Mouse (Mus musculus): ENCODE measurements at regions not wholly inside any gene's neighbourhood (a gene's known extent, or its start where the extent isn't known, plus 50 kb on each side); places are given as distances from the start of the nearest gene placed in this dataset.

- Histone ChIP-seq H3K4me1 (ENCODE audit: insufficient read depth, low read length) (no peaks in the 10 kb centered on the region), H3K9ac (replicated peaks; ENCODE audit: low read length, poor library complexity, severe bottlenecking) (no peak overlapping the region), H3K27ac (ENCODE audit: low read depth, low read length) (no peak overlapping the region), H3K4me3 (ENCODE audit: low read depth, low read length) (no peak overlapping the region), H3K4me2 (ENCODE audit: low read depth, low read length, poor library complexity, severe bottlenecking) (no peak overlapping the region), H3K36me3 (ENCODE audit: insufficient read depth, low read length) (no peaks in the 10 kb centered on the region), H3K27me3 (ENCODE audit: insufficient read depth, low read length) (no peaks in the 10 kb centered on the region), H3K9me3 (ENCODE audit: low read length) (no peaks in the 10 kb centered on the region)
- peak; percentile 34; the same call in 1 of the 2 replicates for ATAC-seq (ENCODE audit: low FRiP score)
- TF ChIP-seq CTCF (IDR thresholded peaks at IDR 0.05) = peak; percentile 44
- WGBS = 69% methylated on average over 3 of the region's 3 CpGs
- no peak for DNase-seq (ENCODE audit: low spot score)
Measured at GRCm38 (mm10) chr16:65664787-65665186, 102.3 kb upstream of the Chmp2b start.

- H3K4me2 ChIP-seq (ENCODE audit: low read depth, low read length, poor library complexity, severe bottlenecking) = no peak overlapping the region
- TF ChIP-seq CTCF (IDR thresholded peaks at IDR 0.05) = no peak
- H3K27ac ChIP-seq (ENCODE audit: low read depth, low read length) = no peak overlapping the region
- 90% methylated on average over 2 of the region's 2 CpGs for WGBS
- H3K4me3 ChIP-seq (ENCODE audit: low read depth, low read length) = no peak overlapping the region
- no peaks in the 10 kb centered on the region for H3K4me1 ChIP-seq (ENCODE audit: insufficient read depth, low read length)
- no peak overlapping the region for H3K9ac ChIP-seq (replicated peaks; ENCODE audit: low read length, poor library complexity, severe bottlenecking)
- ATAC-seq (ENCODE audit: low FRiP score) = no peak
- no peak for DNase-seq (ENCODE audit: low spot score)
- no peaks in the 10 kb centered on the region for H3K9me3 ChIP-seq (ENCODE audit: low read length)
- H3K27me3 ChIP-seq (ENCODE audit: insufficient read depth, low read length) = no peaks in the 10 kb centered on the region
- H3K36me3 ChIP-seq (ENCODE audit: insufficient read depth, low read length) = no peaks in the 10 kb centered on the region
Measured at GRCm38 (mm10) chr16:65672116-65672515, 109.6 kb upstream of the Chmp2b start.

- H3K27ac ChIP-seq (ENCODE audit: low read depth, low read length) = no peak overlapping the region
- no peak for TF ChIP-seq CTCF (IDR thresholded peaks at IDR 0.05)
- no peak overlapping the region for H3K4me2 ChIP-seq (ENCODE audit: low read depth, low read length, poor library complexity, severe bottlenecking)
- H3K27me3 ChIP-seq (ENCODE audit: insufficient read depth, low read length) = no peaks in the 10 kb centered on the region
- no peaks in the 10 kb centered on the region for H3K36me3 ChIP-seq (ENCODE audit: insufficient read depth, low read length)
- DNase-seq (ENCODE audit: low spot score) (no peak), ATAC-seq (ENCODE audit: low FRiP score) (no peak)
- H3K4me1 ChIP-seq (ENCODE audit: insufficient read depth, low read length) = no peaks in the 10 kb centered on the region
- no peak overlapping the region for H3K9ac ChIP-seq (replicated peaks; ENCODE audit: low read length, poor library complexity, severe bottlenecking)
- H3K4me3 ChIP-seq (ENCODE audit: low read depth, low read length) = no peak overlapping the region
- H3K9me3 ChIP-seq (ENCODE audit: low read length) = no peaks in the 10 kb centered on the region
- WGBS = 63% methylated on average over 7 of the region's 7 CpGs
Measured at GRCm38 (mm10) chr16:65683089-65683488, 120.6 kb upstream of the Chmp2b start.

GRCm38 (mm10) chr16:65683703-65684320 lies 121.3 kb upstream of the Chmp2b start:
- no peak overlapping the region for H3K4me3 ChIP-seq (ENCODE audit: low read depth, low read length)
- H3K4me2 ChIP-seq (ENCODE audit: low read depth, low read length, poor library complexity, severe bottlenecking) = no peak overlapping the region
- ATAC-seq (ENCODE audit: low FRiP score) (no peak), DNase-seq (ENCODE audit: low spot score) (peak; percentile 9)
- no peak overlapping the region for H3K9ac ChIP-seq (replicated peaks; ENCODE audit: low read length, poor library complexity, severe bottlenecking)
- H3K36me3 ChIP-seq (ENCODE audit: insufficient read depth, low read length) = no peaks in the 10 kb centered on the region
- no peak for TF ChIP-seq CTCF (IDR thresholded peaks at IDR 0.05)
- no peaks in the 10 kb centered on the region for H3K27me3 ChIP-seq (ENCODE audit: insufficient read depth, low read length)
- no peak overlapping the region for H3K27ac ChIP-seq (ENCODE audit: low read depth, low read length)
- no peaks in the 10 kb centered on the region for H3K4me1 ChIP-seq (ENCODE audit: insufficient read depth, low read length)
- no peaks in the 10 kb centered on the region for H3K9me3 ChIP-seq (ENCODE audit: low read length)

DNA sequence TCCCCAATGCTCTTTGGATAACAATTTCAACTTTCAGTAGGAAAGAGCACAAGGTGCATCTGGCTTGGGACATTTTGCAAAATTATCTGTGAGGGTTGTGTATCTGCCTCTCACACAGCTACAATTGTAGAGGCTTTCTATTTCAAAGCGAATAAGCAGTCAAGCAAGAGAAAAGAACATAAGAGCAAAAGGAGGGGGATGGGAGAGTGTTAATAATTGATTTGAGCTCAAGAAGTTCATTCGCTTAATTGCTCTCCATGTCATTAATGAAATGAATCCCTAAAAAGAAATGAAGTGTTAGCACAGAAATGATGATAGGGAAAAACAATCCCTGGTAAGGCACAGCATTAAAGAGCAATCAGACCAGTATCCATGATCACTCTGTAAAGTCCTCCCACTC lies 121.4 kb upstream of the Vgll3 start:
- ATAC-seq (ENCODE audit: low FRiP score) = no peak
- peak; percentile 25 for DNase-seq (ENCODE audit: low spot score)
- Histone ChIP-seq H3K9ac (replicated peaks; ENCODE audit: low read length, poor library complexity, severe bottlenecking) (no peak overlapping the region), H3K4me2 (ENCODE audit: low read depth, low read length, poor library complexity, severe bottlenecking) (no peak overlapping the region), H3K27ac (ENCODE audit: low read depth, low read length) (no peak overlapping the region), H3K4me1 (ENCODE audit: insufficient read depth, low read length) (no peaks in the 10 kb centered on the region), H3K36me3 (ENCODE audit: insufficient read depth, low read length) (no peaks in the 10 kb centered on the region), H3K4me3 (ENCODE audit: low read depth, low read length) (no peak overlapping the region), H3K9me3 (ENCODE audit: low read length) (no peaks in the 10 kb centered on the region), H3K27me3 (ENCODE audit: insufficient read depth, low read length) (no peaks in the 10 kb centered on the region)
- TF ChIP-seq CTCF (IDR thresholded peaks at IDR 0.05) = no peak
- 66% methylated on average over 2 of the region's 2 CpGs for WGBS

DNA sequence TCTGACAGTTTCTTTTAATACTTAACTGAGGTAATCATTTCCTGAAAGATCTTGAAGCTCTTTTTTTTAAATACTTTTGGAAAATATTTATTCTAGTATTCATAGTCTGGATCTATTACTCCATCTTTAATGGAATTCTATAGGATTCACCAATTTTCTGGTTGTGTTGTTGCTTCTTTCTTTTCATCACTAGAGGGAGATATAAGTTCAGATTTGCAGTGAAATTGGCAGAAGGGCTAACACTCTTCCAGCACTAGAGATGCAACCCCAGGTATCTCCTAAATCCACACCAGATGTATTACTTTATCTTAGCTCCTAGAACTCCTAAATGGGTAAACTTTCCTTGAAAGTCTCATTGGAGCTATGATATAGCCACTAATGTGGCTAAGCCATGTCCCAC lies 99.4 kb upstream of the Vgll3 start:
- peak; percentile 66 for TF ChIP-seq CTCF (IDR thresholded peaks at IDR 0.05)
- H3K4me2 ChIP-seq (ENCODE audit: low read depth, low read length, poor library complexity, severe bottlenecking) = no peak overlapping the region
- no peaks in the 10 kb centered on the region for H3K4me1 ChIP-seq (ENCODE audit: insufficient read depth, low read length)
- DNase-seq (ENCODE audit: low spot score) (peak; percentile 38), ATAC-seq (ENCODE audit: low FRiP score) (no peak)
- H3K36me3 ChIP-seq (ENCODE audit: insufficient read depth, low read length) = no peaks in the 10 kb centered on the region
- no peaks in the 10 kb centered on the region for H3K9me3 ChIP-seq (ENCODE audit: low read length)
- H3K27me3 ChIP-seq (ENCODE audit: insufficient read depth, low read length) = no peaks in the 10 kb centered on the region
- no peak overlapping the region for H3K9ac ChIP-seq (replicated peaks; ENCODE audit: low read length, poor library complexity, severe bottlenecking)
- H3K27ac ChIP-seq (ENCODE audit: low read depth, low read length) = no peak overlapping the region
- H3K4me3 ChIP-seq (ENCODE audit: low read depth, low read length) = no peak overlapping the region

All from midbrain, postnatal 0 days (tissue).